Mouse (Mus musculus): ENCODE measurements around the gene Gchfr.

Gchfr gene

GRCm38 (mm10) chr2:119166901-119167865 lies at the start of gene Gchfr:
Gene Gchfr (plus strand): TSS chr2:119167773.
- peak; percentile 52 for DNase-seq (ENCODE audit: low read depth)

GRCm38 (mm10) chr2:119136346-119136898 lies 31.2 kb upstream of the Gchfr start:
- DNase-seq (ENCODE audit: low read depth), result no peak

GRCm38 (mm10) chr2:119145199-119145598 lies 22.4 kb upstream of the Gchfr start:
- DNase-seq (ENCODE audit: low read depth), result peak; percentile 21

- no peak for DNase-seq (ENCODE audit: low read depth)
Observed at GRCm38 (mm10) chr2:119146435-119146834, 21.1 kb upstream of the Gchfr start.

- DNase-seq (ENCODE audit: low read depth), result no peak
Observed at GRCm38 (mm10) chr2:119147160-119147678, 20.4 kb upstream of the Gchfr start.

- DNase-seq (ENCODE audit: low read depth), result no peak
Observed at GRCm38 (mm10) chr2:119147775-119148174, 19.8 kb upstream of the Gchfr start.

GRCm38 (mm10) chr2:119152255-119152654 lies 15.3 kb upstream of the Gchfr start:
- no peak for DNase-seq (ENCODE audit: low read depth)

- DNase-seq (ENCODE audit: low read depth), result no peak
Observed at GRCm38 (mm10) chr2:119154683-119155082, 12.9 kb upstream of the Gchfr start.

GRCm38 (mm10) chr2:119155388-119155787 lies 12.2 kb upstream of the Gchfr start:
- no peak for DNase-seq (ENCODE audit: low read depth)

GRCm38 (mm10) chr2:119156081-119156680 lies 11.4 kb upstream of the Gchfr start:
- DNase-seq (ENCODE audit: low read depth), result no peak

GRCm38 (mm10) chr2:119156681-119157572 lies 10.6 kb upstream of the Gchfr start, which contains the start of gene Rmdn3:
Gene Rmdn3 (minus strand): TSS chr2:119157034.
- DNase-seq (ENCODE audit: low read depth), result peak; percentile 94

- DNase-seq (ENCODE audit: low read depth), result peak; percentile 11
Observed at GRCm38 (mm10) chr2:119157836-119158235, 9.7 kb upstream of the Gchfr start.

- DNase-seq (ENCODE audit: low read depth), result no peak
Observed at GRCm38 (mm10) chr2:119161247-119161646, 6.3 kb upstream of the Gchfr start.

- no peak for DNase-seq (ENCODE audit: low read depth)
Observed at GRCm38 (mm10) chr2:119163135-119163534, 4.4 kb upstream of the Gchfr start.

- DNase-seq (ENCODE audit: low read depth), result no peak
Observed at GRCm38 (mm10) chr2:119163999-119164398, 3.6 kb upstream of the Gchfr start.

- no peak for DNase-seq (ENCODE audit: low read depth)
Observed at GRCm38 (mm10) chr2:119165401-119165800, 2.2 kb upstream of the Gchfr start.

GRCm38 (mm10) chr2:119167866-119168256 lies 288 bp downstream of the Gchfr start:
- no peak for DNase-seq (ENCODE audit: low read depth)

- DNase-seq (ENCODE audit: low read depth), result no peak
Observed at GRCm38 (mm10) chr2:119170282-119170681, 2.7 kb downstream of the Gchfr start.

- no peak for DNase-seq (ENCODE audit: low read depth)
Observed at GRCm38 (mm10) chr2:119171574-119171973, 4.0 kb downstream of the Gchfr start.

- DNase-seq (ENCODE audit: low read depth), result no peak
Observed at GRCm38 (mm10) chr2:119172446-119172845, 4.9 kb downstream of the Gchfr start.

- no peak for DNase-seq (ENCODE audit: low read depth)
Observed at GRCm38 (mm10) chr2:119172862-119173576, 5.4 kb downstream of the Gchfr start.
